Mouse (Mus musculus) B cell, adult 2 months (primary cell): ENCODE results near the gene Fam25c.
"Not testable (repeated sequence)": the region's sequence is repeated elsewhere in the genome, so short reads cannot be mapped to it uniquely, and the experiment has no call there.

Source experiments
- DNase-seq, 2 experiments: peaks; one replicate each; pipeline ENCODE4 v3.0.0; 2022

Gene Fam25c

DNA sequence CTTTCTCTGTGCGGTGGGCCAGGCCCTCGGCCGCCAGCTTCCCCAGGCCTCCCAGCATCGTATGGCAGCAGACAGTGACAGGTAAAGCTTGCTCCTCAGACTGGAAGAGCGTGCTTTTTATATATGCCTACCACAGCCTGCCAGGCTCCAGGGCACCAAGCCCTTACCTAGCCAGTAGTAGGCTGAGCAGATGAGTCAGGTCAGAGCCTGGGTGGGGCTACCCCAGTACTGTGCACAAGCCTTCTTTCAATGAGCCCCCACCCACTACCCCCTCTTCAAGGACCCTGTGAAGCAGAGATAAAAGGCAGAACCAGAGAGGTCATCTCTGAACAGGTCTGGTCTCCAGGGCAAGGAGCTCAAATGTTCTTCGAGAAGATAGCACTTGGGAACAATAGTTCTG lies at the start of gene Fam25c:
Fam25c (minus strand) TSS at position 133 of the 400 bp plus-strand sequence.
- no peak for DNase-seq

DNA sequence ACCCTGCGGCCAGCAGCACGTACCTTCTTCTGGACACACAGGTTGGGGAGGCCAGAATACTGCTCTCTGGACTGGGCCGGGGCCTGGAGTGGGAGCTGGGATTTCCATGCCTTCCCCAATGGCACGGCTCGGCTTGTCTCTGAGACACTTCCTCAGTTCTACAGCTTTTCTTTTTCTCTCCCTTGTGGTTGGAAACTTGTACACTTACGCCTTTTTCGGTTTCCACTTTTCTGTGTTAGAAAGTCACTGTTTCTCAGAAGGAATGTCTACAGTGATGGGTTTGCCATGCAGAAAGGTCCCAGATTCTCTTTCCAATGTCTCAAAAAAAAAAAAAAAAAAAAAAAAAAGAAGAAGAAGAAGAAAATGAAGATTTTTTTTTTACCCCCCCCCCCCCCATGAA lies 48.2 kb upstream of the Fam25c start:
- no peak for DNase-seq

DNA sequence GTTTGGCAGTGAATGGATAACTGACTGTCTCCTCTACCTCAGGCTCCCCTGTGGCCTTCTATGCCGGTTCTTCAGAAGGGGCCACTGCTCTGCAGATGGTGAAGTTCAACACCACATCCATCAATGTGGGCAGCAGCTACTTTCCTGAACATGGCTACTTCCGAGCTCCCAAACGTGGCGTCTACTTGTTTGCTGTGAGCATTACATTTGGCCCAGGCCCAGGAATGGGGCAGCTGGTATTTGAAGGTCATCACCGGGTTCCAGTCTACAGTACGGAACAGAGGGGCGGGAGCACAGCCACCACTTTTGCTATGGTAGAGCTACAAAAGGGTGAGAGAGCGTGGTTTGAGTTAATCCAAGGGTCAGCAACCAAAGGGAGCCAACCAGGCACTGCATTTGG lies 47.6 kb upstream of the Fam25c start:
- DNase-seq = no peak

DNA sequence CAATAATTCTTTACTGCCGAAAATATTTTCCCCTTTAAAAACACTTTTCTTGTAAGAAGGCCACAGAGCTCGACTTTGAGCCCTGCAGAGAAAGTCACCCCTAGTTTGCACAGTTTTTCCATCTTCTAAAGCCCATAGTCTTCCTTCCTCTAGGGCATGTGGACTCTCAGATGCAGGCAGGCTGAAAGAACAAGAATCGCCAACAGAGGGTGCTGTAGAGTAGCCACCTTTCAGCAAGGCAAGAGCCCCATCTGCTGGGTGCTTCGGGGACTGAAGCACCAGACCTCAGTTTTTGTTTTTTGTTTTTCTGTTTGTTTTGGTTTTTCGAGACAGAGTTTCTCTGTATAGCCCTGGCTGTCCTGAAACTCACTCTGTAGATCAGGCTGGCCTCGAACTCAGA lies 45.9 kb upstream of the Fam25c start:
- peak; percentile 80 to 82 for DNase-seq

DNA sequence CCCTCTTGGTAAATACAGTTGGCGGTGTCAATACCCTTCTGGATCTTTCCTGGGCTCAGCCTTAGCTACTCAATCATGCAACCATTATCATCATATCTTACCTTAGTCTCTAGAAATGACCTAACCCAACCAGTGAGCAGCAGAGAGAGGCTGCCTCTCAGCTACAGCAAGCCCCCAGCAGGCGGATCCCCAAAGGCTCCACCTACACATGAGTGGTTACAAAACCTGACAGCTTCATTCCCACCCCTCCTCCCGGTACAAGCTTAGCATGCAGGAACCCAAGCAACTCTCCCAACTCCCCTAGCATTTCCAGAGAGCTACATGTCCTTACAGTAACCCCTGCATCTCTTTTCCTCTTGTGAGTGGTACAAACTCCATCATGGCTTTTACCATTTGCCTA lies 44.8 kb upstream of the Fam25c start:
- no peak for DNase-seq

DNA sequence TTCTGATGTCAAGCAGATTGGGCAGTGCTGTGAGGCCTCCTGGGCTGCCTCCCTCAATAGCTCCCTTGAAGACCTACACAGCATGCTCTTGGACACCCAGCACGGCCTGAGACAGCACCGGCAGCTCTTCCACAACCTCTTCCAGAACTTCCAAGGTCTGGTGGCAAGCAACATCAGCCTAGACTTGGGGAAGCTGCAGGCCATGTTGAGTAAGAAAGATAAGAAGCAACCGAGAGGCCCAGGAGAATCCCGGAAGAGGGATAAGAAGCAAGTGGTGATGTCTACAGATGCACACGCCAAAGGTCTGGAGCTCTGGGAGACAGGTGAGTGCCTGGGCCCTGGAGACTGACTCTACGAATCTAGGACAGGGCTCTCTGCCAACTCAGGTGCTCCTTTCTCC lies 44.1 kb upstream of the Fam25c start:
- no peak for DNase-seq

DNA sequence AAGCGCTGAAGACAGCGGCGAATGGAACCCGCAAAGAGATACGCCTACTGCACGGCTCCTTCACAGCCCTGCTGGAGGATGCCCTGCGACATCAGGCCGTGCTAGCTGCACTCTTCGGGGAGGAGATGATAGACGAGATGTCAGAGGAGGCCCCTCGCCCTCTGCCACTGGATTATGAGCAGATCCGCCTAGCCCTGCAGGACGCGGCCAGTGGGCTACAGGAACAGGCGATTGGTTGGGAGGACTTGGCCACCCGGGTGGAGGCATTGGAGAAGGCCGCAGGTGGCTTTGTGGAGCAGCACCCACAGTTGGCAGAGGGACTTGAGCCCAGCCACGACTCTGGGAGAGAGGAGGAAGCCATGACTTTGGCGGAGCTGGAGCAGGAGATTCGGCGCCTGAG lies 43.7 kb upstream of the Fam25c start:
- no peak for DNase-seq

DNA sequence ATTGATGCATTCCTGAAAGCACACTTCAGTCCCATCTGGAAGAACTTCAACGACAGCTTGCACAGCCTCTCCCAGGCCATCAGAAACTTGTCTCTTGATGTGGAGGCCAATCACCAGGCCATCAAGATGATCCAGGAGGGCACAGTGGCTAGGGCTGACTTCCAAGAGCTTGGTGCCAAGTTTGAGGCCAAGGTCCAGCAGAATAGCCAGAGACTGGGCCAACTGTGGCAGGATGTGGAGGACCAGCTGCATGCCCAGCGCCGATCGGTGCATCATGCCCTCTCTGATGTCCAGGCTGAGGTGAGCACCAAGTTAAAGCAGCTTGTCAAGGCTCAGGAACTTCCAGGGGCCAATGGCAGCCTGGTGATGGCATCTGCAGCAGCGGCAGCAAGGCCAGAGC lies 42.6 kb upstream of the Fam25c start:
- no peak for DNase-seq

DNA sequence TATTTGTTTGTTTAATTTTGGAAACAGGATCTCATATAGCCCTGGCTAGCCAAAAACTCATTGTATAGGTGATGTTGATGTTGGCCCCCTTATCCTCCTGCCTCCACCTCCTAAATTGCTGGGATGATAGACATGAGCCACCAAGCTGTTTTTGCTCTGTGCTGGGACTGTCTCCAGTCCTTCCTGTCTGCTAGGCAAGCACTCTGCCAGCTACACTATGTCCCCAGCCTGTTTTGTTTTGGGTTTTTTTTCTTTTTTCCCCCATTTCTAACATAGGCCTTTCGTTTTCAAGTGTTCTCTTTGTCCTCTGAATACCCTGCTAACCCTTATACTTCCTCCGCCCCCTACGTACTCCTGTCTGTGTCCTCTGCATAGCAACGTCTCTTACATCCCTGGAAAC lies 38.1 kb upstream of the Fam25c start:
- no peak for DNase-seq

DNA sequence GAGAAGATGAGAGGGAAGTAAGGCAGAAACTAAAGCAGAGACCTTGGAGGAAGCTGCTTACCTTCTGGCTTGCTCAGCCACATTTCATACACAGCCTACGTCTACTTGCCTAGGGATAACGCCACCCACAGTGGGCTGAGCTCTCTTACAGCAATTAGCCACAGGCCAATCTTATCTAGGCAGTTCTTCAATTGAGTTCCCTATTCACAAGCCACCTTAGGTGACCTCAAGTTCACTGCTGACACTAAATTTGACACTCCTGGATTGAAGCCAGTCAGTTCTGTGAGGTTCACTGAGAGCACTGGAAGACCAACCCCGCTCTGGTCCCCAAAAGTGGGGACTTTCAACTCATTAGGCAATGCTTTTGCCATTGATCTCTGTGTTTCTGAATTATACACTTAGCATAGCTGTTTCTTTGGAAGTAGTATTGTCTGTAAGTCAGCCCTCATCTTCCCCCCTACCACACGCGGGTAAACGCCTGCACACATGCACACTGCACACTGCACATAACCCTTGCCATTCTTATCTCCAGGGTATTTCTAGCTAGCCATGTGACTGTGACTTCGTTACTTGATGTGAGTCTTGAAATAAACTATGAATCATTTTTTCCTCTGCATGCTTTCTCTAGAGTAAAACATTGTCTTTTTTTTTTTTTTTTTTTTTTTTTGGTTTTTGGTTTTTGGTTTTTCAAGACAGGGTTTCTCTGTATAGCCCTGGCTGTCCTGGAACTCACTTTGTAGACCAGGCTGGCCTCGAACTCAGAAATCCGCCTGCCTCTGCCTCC lies 27.9 kb upstream of the Fam25c start:
- DNase-seq = no peak

DNA sequence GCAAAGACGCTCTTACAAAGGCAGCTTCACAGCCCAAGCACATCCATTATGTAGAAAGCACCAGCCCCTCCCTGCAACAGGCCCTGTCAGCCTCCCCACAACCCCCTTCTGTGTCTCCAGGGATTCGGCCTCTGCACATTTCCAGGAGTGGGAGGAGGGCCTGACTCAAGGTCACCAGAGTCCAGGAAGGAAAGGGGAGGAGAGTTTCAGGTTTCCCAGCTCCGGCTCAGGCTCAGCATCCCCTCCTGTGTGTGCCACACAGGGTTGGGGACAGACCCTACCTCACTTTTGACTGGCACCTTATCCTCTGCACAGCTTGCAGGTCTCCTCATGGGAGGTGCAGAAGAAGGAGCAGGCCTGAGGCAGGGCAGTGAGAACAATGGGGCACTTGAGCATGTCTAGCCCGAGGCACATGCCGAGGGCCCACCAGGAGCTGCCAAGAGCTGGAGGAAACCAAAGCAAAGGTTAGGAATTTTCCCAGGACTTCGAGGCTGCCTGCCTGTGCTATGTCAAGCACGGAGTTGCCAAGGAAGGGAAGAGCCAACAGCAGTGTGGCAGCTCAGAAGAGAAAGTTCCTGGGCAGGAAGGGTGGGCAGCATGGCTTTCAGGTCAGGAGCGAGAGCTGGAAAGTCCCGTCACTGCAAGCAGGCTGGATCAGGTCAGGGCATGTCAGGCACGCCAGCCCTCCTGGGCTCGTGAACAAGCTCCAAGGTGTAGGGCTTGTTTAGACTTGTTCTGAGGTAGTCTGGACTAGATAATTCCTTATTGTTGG lies 23.5 kb upstream of the Fam25c start:
- no peak for DNase-seq

DNA sequence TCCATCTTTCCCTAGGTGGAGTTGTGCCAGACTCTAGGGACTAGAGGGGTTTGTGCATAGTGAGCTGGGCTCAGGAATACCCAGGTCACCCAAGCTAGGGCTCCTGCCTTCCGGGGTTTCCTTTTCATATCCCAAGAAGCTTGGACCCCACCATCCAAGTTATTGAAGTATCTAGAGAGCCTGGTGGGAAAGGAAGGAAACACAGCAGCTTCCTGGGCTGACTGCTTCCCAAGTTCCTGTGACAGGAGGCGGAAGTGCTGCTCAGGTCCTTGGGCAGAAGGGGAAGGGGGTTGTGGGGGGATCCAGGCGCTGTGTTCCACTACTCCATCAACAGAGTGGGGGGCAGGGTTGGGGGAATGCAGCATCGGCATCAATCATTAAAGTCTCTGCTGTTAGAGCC lies 21.9 kb upstream of the Fam25c start:
- DNase-seq = no peak

DNA sequence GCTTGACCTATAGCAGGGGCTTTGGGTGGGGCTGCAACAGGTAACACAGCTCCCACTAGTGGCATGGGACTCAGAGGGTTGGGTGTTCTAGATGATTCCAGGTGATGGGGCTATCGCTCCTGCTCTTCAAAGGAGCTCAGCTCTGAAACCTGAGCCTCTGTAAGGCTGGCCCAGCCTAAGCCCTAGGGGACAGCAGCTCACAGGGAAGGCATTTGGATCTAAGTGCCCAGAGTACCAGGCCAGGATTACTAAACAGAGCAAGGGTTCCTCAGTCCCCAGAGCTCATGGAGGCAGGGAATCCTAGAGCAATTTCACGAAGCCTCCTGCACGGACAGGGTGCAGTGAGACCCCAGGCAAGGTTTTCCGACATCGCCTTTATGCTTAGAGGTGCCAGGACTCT lies 20.7 kb upstream of the Fam25c start:
- no peak for DNase-seq

DNA sequence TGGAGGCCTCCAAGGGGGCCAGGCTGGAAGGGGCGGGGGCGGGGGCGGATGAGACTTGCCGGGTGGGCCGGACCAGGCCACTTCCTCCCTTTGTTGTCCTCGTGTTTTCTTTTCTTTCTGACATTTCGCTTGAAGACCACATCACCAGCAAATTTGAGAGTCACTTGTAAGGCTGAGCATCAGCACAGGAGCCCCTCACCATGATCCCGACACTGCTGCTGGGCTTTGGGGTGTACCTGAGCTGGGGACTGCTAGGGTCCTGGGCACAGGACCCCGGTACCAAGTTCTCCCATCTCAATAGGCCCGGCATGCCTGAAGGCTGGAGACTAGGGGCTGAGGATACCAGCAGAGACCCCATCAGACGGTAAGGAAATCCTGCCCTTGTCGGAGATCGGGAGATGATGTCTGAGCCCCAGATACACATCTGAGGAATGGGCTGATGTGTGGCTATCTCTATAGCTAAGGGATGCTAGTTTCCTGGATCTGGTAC lies 20.2 kb upstream of the Fam25c start, which contains the start of gene Mmrn2:
Mmrn2 (plus strand) TSS at position 51 of the 490 bp plus-strand sequence.
- DNase-seq = no peak

DNA sequence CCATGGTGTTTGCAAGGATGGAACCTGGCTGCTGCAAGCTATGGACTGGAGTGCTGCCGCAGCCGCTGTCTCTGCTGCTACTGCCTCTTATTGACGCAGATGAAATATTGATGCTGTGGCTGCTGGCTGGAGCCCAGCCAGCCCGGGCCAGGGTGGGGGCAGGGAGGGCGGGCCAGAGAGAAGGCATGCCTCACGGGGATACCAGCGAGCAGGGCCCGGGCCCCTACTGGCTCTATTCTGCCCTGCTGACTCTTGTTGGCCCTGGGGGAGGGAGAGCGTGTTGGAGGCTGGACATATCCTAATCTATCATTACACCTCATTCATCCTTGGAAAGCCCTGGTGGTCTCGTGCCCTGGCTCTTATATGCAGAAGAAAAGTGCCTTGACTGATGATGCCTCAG lies 19.3 kb upstream of the Fam25c start, which contains the start of gene Sncg:
Sncg (minus strand) TSS at position 213 of the 400 bp plus-strand sequence.
- DNase-seq = no peak

DNA sequence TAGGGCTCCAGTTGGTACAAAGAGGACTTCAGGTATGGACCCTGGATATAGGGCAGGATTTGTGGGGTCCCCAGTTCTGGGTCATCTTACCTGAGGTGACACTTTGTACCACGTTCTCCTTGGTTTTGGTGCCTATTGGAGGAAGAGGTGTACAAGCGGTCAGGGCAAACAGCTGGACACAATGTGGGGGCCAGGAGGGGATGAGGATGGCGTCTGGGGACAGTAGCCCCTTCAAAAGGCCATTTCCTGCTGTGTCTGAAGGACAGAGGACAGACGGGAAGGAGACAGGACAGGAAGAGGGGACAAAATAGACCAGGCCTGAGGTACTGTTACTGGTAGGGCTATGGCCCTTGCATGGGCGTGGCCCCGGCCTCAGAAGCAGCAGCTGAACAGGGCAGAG lies 18.3 kb upstream of the Fam25c start:
- no peak for DNase-seq

DNA sequence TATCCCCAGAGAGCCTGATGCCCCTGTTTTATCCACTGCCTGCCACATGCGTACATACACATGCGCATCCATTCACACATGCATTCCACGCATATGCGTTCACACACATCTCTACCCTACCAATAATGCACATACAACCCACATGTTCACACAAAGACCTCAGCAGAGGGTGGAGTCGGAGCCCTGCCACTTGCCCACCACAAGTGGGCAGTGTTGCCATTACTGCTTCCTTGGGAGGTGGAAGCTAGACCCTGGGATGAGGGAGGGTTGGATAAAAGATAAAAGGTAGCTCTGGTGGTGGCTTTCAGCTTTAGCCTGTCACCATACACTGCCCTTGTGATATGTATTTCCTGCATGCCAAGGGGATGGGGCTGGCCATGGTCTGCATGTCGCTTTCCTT lies 17.4 kb upstream of the Fam25c start:
- DNase-seq = peak in 1 of 2 experiments; percentile 13

DNA sequence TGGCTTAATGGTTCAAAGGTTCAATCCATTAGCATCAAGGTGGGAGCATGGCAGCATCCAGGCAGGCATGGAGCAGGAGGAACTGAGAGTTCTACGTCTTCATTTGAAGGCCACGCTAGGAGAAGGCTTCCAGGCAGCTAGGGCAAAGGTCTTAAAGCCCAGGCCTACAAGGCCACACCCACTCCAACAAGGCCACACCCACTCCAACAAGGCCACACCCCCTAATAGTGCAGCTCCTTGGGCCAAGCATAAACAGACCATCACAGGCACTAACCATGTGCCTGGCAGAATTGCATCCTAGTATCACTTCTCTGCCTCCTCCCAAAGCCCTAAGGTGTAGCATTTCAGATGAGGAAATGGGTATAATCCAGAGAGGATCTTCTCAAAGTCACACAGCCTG lies 16.5 kb upstream of the Fam25c start:
- no peak for DNase-seq

DNA sequence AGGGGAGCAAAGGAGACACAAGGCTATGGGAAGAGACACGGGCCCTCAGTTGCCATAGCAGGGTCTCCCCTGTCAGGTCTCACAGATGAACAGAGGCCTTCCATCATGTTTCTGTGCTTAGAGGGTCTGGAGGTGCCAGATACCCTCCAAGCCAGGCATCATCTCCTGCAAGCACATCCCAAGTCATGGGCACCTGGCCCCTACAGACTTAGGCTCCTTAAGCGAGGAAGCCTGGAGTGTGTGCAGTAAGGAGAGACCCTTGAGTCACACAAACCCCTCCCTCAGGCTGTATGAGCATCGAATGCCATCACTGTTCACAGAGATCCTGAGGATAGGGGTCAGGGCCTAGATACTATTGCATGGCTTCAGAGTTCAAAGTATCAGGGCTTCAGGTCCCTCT lies 15.7 kb upstream of the Fam25c start:
- no peak for DNase-seq

DNA sequence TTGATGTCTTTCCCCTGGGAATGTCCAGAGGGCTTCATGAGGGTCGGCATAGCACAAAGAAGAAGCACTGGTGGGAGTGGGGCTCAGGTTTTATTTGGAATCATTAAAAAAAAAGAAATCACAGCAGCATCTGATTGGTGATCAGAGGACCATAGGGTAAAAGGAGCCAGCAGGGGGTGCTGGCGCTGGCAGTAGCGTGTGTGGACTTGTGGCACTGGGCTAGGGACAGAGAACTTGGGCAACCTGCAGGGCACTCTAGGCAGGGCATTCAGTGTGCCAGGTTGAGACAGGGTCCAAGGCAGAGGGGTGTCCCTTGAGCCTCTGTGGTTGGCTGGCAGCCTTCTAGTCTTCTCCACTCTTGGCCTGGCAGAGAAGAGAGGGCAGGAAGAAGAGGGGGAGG lies 15.0 kb upstream of the Fam25c start:
- no peak for DNase-seq

DNA sequence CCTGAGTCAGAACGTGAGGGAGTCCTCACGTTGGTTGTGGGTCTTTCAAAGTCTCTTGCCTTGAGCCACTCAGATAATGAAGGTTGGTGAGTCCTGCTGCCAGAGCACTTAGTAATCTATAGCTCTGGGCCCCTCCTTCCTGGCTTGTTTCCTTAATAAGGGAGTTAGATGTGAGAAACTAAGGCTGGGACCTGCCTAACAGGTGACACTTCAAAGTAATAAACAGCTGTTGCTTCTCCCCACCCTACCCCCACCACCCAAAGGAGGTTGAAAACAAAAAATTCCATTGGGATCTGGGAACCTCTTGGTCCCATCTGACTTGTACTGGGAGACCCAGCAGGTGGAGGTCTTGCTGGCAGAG lies 9.9 kb upstream of the Fam25c start:
- no peak for DNase-seq

DNA sequence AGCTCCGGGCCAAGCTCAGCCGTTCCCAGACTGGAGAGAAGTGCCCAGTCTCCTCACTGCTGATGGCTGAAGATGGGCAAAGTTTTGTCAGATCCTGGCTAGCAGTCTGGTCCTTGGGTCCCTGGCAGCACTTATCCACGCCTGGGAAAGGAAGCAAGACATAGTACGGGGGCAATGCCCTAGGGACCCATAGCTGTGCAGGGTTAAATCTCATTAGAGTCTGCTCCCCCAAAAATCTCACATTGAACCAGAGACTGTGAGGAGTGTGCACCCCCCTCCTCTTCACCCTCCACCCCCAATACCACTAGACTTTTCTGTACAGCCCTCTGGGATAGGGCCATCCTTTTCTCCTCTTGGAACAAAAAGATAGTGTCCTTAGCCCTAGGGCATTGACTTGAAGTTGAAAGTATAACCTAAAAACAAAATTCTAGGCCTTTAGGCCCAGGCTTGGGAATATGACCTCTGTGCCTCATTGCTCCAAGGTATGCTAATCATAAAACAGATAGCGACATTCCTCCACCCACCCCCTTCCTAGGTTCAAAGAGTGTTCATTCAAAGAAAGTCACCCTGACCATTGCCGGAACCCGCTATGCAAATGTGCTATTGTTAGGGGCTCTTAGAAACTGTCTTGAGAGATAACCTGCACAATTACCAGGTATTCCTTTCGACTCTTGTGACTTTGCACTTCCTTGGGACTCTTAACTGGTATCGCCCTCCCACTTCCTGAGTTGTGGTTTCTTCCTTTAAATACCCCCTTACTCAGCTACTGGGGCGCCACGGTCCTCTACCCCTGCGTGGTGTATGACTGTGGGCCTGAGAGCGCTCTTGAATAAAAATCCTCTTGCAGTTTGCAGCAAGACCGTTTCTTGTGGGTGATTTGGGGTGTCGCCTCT lies 9.3 kb upstream of the Fam25c start:
- not testable (repeated sequence) for DNase-seq
